Mouse (Mus musculus): ENCODE data around the gene Klf13.

The Klf13 gene

GRCm38 (mm10) chr7:63924747-63925412 lies 13.8 kb downstream of the Klf13 start:
- peak; percentile 73 to 81 for DNase-seq

GRCm38 (mm10) chr7:63924151-63924550 lies 14.6 kb downstream of the Klf13 start:
- no peak for DNase-seq

- DNase-seq = no peak
Measured at GRCm38 (mm10) chr7:63922975-63923374, 15.7 kb downstream of the Klf13 start.

- DNase-seq = no peak
Measured at GRCm38 (mm10) chr7:63922571-63922970, 16.1 kb downstream of the Klf13 start.

GRCm38 (mm10) chr7:63921909-63922562 lies 16.7 kb downstream of the Klf13 start:
- peak in 1 of 2 experiments; percentile 22 for DNase-seq

- DNase-seq = no peak
Measured at GRCm38 (mm10) chr7:63918771-63919768, 19.6 kb downstream of the Klf13 start.

GRCm38 (mm10) chr7:63917693-63918092 lies 21.0 kb downstream of the Klf13 start:
- peak; percentile 76 to 82 for DNase-seq

GRCm38 (mm10) chr7:63916268-63916907 lies 22.3 kb downstream of the Klf13 start, which contains the start of gene E030018B13Rik:
E030018B13Rik (plus strand) TSS chr7:63916857.
- DNase-seq = peak in 1 of 2 experiments; percentile 63

- no peak for DNase-seq
Measured at GRCm38 (mm10) chr7:63914891-63915290, 23.8 kb downstream of the Klf13 start.

- DNase-seq = no peak
Measured at GRCm38 (mm10) chr7:63913724-63914692, 24.7 kb downstream of the Klf13 start.

GRCm38 (mm10) chr7:63912924-63913723 lies 25.6 kb downstream of the Klf13 start:
- peak in 1 of 2 experiments; percentile 24 for DNase-seq

GRCm38 (mm10) chr7:63912234-63912810 lies 26.4 kb downstream of the Klf13 start:
- DNase-seq = peak in 1 of 2 experiments; percentile 63

GRCm38 (mm10) chr7:63911383-63912233 lies 27.1 kb downstream of the Klf13 start:
- DNase-seq = peak; percentile 90 to 93

- DNase-seq = peak in 1 of 2 experiments; percentile 36
Measured at GRCm38 (mm10) chr7:63910912-63911311, 27.8 kb downstream of the Klf13 start.

- DNase-seq = no peak
Measured at GRCm38 (mm10) chr7:63910225-63910624, 28.5 kb downstream of the Klf13 start.

GRCm38 (mm10) chr7:63908496-63909285 lies 30.0 kb downstream of the Klf13 start:
- no peak for DNase-seq

- DNase-seq = no peak
Measured at GRCm38 (mm10) chr7:63907778-63908495, 30.8 kb downstream of the Klf13 start.
